Mouse (Mus musculus): ENCODE measurements at regions not wholly inside any gene's neighbourhood (a gene's known extent, or its start where the extent isn't known, plus 50 kb on each side); places are given as distances from the start of the nearest gene placed in this dataset.

DNA sequence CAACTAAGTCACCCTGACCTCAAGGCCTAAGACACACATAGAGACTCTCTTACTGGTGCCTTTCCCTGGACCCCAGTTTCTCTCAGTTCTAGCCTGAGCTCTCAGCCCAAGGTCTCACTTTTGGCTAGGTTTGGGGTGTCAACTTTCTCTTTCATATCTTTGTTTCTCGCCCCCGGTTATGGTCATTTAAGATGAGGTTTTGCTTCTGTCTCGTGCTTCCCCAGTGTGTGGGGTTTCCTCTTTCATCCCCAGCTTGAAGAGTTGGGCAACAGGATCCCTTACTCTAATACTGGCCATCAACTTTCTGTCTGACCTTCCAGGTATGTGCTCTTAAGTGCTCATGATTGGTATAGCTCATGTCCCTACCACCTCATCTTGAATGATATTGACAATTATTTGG lies 67.5 kb downstream of the Lmo4 start:
- in situ Hi-C loops (cut with MboI, MseI): no loop called here

DNA sequence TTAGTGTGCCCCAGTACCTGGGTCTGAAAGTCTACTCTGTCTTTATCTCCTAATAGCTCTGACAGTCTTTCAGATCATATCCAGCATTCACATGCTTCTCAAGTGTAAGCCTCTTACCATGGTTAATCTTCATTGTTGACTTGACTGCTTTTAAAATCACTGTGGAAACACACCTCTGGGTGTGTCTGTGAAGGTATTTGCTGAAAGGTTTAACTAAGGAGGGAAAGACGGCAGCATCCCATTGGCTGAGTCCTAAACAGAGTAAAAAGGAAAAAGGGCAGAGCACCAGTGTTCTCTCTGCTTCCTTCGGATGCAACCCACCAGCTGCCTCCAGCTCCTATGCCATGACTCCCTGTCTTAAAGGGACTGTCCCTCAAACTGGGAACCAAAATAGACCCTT lies 68.6 kb downstream of the Lmo4 start:
- in situ Hi-C loops (cut with MboI, MseI): no loop called here

DNA sequence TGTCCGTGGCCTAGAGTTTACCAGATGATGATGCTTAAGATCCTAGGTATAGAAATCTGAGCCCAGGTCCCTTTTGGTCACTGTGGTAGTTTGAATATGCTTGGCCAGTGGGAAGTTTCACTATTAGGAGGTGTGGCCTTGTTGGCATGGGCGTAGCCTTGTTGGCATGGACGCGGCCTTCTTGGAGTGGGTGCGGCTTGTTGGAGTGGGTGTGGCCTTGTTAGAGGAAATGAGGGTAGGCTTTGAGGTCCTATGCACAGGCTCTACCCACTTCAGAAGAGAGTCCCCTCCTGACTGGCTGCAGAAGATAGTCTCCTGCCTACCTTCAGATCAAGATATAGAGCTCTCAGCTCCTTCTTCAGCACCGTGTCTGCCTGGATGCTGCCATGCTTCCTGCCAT lies 69.4 kb downstream of the Lmo4 start:
- in situ Hi-C loops (cut with MboI, MseI): no loop called here

DNA sequence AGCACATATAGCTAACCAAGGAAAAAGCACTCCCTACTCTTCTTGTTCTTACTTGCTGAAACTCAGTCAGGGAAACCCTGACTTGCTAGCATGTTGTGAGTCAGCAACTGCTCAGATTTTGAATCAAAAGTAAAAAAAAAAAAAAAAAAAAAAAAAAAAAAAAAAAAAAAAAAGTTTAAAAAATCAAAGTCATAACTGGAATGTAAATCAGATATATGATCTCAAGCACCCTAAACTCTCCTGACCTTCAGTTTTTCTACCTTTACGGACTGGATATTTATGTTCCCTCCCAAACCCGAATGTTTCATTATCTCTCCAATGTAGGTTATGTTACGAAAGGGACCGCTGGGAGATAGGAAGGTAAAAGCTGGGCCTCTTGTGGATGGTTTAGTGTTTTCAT lies 77.0 kb downstream of the Lmo4 start:
- in situ Hi-C loops (cut with MboI, MseI): no loop called here

DNA sequence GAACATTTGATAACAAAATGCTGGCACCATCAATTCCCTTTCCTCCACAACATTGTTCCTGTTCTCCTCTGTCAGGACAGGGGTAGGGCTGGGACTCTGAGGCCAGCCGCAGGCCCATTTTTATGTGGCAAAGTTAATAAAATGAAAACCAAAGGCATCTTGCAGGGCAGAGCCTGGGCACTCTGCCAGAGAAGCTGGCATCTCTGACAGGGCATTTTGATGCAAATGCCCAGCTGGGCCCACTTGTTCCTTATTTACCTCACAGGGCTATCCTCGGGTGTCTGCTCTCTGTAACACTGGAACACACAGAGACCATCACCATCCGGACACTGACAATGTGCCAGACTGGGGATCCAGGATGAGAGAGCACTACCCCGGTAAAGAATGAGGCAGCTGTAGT lies 80.7 kb downstream of the Lmo4 start:
- in situ Hi-C loops (cut with MboI, MseI): loop anchor here in 1 of 2 experiments (25.0 kb wide), 1 partner anchor 1238 kb away; no protein-coding TSS in a partner anchor

DNA sequence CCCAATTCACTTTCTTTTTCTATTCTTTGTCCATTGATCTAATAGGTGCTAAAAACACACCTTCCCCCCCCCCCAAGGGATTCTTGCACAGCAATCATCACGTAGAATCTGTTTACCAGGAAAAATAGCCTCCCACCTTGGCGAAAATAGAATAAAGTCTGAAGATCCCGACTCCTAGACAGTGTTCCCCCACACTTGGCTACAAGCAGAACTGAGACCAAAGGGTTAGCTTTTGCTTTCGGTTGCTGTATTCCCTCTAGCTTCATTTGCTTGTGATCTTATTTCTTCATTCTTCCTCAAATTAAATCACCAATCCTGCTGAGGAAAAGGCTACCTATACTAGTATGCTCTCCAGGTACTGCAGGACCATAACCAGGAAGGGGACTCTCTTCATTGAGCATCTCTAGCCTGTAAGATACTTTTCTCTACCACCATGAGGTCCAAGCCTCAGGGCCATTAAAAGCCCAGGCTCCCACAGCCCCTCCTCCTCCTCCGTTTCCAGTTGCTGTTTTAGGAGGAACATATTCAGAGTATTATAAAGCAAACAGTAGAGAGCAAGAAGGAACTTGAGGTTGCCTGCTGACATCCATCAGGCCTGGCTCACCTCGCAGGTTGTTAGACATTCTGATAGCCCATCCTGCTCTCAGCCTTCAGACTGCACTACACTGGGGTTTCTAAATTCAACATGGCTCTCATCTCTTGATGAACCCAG lies 81.5 kb downstream of the Lmo4 start:
- in situ Hi-C loops (cut with MboI, MseI): loop anchor here in 1 of 2 experiments (25.0 kb wide), 1 partner anchor 1239 kb away; no protein-coding TSS in a partner anchor

DNA sequence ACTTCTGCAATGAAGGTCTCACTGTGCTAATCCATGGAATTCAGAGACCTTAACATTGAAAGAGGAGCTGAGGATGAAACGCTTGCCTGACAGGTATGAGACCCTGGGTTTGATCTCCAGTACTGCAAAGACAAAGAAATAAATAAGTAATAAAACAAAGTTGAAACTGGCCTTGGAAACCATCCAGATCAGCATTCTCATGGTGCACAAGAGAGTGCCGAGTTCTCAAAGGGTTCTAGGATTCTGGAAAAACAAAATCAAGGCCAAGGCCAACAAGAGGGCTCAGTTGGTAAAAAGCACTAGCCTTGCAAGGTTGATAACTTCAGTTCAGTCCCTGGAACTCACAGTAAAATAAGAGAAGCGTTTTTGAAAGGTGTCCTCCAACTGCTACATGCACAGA lies 85.9 kb downstream of the Lmo4 start:
- in situ Hi-C loops (cut with MboI, MseI): loop anchor here in 1 of 2 experiments (25.0 kb wide), 1 partner anchor 1243 kb away; no protein-coding TSS in a partner anchor

DNA sequence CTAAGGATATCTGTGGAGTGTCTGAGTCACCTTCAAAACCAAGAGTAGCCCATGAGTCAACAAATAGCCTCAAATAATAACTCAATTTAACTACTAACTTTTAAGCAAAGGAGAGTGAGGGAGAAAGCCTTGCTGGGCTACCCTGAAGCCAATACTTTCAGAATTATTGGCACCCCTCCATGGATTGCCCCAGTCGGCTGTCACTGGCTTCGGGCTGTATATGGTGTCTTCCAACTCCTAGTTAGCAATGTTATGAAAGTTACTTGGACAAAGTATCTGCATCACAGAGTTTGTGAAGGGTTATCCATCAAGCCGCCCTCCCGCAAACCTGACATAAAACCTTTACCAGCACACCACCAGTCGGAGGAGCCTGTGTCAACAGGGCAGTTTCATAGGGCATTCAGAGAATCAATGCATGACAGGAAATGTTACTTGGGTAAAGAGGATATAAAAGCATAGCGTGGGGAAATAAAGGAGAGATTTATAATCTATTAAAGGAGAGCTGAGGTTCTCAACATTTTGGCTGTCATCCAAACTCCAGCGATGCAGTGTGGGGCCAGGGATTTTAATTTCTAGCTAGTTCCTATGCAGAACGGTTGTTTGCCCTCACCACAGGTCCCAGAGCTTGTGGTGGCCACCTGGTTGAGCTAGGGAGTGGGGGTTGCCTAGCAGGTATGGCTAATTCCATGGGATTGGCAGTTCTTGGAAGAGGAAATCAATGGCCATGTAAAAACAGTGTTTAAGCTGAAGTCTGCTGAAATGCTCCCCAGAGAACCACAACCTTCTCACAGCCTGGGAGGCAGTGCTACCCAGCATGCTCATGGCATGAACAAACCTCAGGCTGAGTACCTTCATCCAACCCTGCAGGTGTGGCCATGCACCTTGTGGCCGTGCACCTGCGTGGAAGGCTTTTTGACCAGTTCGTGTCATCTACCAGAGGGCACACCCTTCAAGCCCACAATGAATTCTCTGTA lies 91.1 kb downstream of the Lmo4 start:
- in situ Hi-C loops (cut with MboI, MseI): loop anchor here in 1 of 2 experiments (25.0 kb wide), 1 partner anchor 1248 kb away; no protein-coding TSS in a partner anchor

DNA sequence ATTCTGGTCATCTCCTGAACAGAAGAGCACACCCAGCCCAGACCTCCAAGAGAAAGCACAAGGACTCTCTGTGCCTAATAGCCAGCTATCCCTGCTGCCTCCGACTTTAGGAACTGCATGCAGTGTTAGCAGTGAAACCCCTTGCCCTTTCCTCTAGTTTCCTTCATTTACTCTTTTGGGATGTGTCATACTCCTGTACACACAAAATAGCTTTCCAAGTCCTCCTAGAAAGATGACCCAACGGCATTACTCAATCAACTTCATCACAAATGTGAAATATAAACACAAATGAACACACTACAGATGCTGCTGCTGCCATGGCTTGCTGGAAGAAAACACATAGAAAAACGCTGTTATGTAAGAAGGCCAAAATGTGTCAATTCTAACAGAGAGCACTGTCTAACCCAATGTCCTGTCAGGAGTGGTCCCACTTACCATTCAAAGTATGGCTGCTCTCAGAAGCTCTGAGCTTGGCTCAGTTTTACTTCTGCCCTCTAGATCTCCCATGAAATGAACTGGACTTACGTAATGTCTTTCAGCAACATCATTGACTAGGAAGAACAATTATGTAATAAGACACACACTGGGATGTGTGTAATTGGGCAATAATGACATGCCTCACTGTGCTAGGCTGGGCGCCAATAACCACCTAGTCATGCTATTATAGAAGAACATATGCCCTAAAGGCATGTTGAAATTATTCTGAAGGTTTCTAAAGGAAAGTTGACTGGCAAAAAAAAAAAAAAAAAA lies 94.5 kb downstream of the Lmo4 start:
- in situ Hi-C loops (cut with MboI, MseI): loop anchor here in 1 of 2 experiments (25.0 kb wide), 1 partner anchor 1252 kb away; no protein-coding TSS in a partner anchor

DNA sequence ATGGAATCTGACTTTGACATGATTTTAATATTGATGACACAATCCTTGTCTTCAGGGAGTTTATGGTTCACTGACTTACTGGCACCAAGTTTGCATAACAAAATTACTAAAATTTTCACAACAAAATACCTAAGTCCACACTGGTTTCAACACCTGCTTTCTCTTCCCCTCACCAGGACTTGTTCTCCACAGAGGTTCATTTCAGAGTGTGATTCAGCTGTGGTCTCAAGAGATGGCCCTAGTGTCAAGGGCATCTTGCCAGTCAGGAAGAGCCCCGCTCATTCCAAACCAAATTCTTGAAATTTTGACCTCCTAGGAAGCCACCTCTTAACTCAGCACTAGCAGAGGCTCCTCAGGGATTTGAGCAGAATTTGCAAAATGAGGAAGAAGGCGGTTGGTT lies 95.3 kb downstream of the Lmo4 start:
- in situ Hi-C loops (cut with MboI, MseI): loop anchor here in 1 of 2 experiments (25.0 kb wide), 1 partner anchor 1253 kb away; no protein-coding TSS in a partner anchor

DNA sequence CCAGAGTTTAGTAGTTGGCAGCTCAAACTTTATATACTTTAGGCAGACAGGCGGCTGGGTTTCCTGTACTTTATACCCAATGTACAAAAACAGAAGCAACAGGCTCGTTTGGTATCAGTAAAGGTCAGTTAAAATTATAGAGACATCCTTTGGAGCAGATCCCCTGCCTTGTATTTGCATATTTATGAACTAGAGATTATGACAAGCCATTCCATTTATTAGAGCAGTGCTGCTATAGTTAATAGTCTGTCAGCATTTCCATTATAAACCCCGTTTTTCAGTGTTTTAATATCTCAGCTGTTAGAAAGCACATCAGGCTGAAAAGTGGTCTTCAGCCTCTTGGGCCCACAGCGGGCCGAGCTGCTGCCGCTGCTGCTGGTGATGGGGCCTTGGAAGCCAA lies 96.7 kb downstream of the Lmo4 start:
- in situ Hi-C loops (cut with MboI, MseI): loop anchor here in 1 of 2 experiments (25.0 kb wide), 1 partner anchor 1254 kb away; no protein-coding TSS in a partner anchor

DNA sequence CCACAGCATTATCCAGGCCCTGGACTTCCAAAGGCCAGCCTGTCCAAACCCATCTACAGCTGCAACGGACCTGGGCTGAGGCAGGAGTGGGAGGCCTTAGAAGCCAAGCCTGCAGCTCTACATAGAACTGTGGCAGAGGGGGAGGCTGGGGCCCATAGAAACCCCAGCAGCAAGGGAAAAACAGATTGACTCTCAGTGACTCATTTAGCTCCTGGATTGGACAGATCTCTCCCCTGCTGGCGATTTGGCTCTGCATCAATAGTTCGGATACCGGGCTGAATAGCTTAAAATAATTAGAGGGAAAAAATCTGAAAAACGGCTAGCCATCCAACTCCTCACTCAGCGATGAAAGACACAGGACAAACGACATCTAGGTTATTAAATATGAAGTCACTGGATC lies 97.4 kb downstream of the Lmo4 start:
- in situ Hi-C loops (cut with MboI, MseI): loop anchor here in 1 of 2 experiments (25.0 kb wide), 1 partner anchor 1255 kb away; no protein-coding TSS in a partner anchor

DNA sequence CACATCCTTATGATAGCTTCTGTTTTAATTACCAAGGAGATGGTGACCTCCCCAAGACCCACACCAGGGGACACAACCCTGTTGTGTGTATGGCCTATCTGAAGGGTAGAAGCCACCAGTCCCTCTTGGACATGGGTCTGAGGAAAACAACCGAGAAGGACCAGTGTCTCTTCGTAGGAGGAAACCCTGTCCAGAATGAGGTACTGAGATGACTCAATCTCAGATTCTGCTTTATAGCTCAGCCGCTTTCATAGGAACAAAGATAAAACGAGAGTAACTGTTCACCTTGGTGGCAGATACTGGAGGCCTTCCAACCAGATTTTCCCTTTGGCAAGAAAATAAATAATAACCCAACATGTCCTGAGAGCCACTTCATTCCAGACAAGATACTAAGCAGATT lies 100.7 kb downstream of the Lmo4 start:
- in situ Hi-C loops (cut with MboI, MseI): loop anchor here in 1 of 2 experiments (25.0 kb wide), 1 partner anchor 1258 kb away; no protein-coding TSS in a partner anchor

DNA sequence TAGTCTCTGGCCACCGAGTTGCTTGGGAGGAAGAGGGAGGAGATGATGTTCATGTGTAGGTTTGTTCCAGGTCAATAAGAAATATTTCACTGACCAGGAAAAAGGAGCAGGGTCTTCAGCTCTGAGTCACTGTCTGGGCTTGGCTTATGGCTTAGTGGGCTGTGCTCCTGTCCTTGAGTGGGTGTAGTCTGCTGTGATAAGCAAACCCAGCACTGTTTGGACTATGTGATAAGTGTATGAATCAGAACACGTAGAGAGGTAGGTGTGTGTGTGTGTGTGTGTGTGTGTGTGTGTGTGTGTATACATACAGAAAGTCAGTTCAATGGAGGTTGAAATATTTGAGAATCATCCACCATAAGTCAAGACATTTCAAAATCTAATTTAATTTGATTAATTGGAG lies 105.6 kb downstream of the Lmo4 start:
- in situ Hi-C loops (cut with MboI, MseI): no loop called here

DNA sequence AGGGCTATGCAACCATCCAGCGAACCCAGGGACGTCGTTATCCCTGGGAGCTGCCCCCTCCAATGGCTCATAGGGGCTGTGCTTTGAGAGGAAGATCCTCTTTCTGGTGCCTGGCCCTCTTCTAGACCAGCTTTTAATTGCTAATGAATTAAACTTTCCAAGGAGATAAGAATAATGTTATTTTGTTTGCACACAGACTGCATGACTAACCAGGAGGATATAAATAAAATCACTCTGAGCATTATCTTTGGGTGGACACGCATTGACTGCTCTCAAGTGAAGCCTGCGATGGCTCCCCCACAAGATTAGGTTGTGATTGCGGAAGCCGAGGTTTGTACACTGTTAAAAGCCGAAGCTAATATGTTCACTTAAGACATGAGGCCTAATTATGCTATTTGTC lies 106.3 kb downstream of the Lmo4 start:
- in situ Hi-C loops (cut with MboI, MseI): no loop called here

DNA sequence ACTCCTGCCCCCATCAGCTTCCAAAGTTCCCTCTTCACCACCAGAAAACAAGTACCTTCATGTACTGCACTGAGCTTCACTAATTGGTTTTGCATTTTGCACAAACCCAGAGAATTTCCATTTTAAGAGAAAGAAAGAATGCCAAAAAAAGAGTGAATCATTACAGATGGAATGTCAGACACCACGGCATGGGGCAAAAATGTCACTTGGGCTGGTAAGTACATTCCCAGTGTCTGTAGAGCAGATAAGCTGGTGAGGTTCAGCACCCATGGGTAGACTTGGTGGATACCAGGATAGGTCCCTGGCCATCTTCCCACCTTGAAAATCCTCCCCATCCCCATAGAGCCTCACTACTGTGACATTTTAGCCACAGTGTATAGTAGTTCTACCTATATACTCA lies 113.8 kb downstream of the Lmo4 start:
- in situ Hi-C loops (cut with MboI, MseI): no loop called here

DNA sequence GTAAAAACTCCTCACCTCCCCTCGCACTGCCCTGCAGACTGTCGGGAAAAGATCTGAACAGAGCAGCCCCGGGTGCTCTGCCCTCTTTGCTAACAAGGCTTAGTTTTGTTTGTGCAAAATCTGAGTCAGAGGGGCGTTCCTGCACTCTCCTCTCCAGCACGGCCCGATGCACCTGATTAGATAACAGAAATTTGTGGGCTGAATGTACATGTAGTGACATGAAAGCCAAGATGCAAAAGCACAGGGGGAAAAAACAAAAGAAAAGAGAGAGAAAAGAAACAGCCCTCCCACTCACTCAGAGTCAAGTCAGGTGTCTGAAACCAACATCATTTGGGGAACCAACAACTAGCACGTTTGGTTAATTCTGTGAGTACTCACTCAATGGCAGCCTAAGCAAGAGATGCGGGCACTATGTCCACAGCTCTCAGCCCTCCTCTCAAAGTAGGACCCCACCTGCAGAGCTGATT lies 115.2 kb downstream of the Lmo4 start:
- in situ Hi-C loops (cut with MboI, MseI): no loop called here

DNA sequence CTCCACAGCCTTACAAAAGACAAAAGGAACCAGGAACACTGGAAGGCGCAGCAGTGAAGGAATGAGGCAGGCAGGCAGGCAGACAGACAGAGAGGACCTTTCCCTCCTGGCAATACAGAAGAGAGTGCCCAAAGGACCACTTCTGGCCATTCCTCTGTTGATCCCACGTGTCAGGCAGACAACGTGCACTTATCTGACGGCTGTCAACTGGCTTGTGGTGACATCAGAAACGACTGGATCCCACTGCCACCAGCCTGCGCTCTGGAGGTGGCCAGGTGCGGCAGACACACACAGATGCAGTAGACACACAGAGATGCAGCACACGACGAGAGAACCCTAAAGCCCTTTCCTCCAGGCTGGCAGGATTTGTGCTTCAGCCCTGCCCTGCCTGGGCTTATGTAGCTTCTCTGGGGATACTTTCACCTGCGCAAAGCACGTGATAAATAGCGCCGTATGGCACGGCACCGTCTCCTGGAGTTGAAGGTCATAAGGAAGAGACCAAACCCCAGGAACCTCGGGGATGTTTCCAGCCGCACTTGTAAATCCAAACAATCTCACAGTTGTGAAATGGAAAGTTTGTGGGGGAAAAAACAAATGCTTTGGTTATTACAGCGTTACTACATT lies 116.6 kb downstream of the Lmo4 start:
- in situ Hi-C loops (cut with MboI, MseI): no loop called here

DNA sequence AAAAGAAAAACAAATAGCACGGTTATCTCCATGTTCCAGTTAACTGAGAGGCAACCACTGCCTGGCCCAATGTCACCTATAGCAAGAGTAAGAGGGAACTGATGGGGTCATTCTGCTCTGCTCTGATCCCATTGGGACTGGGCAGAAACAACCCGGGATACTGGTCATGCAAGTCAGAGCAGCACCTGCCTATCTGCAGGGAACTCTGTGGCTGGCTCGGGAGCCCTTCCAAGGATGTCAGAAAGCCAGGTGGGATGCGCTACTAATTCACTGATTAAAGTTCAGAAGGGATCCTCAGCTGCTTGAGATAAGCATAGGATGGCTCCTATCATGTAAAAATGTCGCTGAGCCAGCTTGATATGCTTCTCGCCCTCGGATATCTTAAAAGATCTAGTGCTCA lies 117.2 kb downstream of the Lmo4 start:
- in situ Hi-C loops (cut with MboI, MseI): no loop called here

DNA sequence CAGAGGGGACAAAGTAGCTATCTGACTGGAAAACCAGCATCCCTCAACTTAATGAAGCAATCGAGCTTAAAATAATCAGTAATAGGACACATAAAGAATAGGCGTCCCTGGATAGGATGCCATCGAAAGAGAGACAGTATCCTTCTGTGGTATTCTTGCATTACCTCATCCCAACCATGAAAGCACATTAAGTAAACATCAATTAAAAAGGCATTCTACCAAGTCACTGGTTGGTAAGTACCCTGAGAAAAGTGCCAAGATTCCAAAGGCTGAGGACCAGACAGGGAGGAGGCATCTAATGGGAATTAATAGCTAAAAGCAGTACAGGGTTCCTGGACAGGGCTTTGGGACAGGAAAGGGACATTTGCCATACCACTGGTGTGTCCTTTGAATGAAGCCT lies 118.8 kb downstream of the Lmo4 start:
- in situ Hi-C loops (cut with MboI, MseI): no loop called here

DNA sequence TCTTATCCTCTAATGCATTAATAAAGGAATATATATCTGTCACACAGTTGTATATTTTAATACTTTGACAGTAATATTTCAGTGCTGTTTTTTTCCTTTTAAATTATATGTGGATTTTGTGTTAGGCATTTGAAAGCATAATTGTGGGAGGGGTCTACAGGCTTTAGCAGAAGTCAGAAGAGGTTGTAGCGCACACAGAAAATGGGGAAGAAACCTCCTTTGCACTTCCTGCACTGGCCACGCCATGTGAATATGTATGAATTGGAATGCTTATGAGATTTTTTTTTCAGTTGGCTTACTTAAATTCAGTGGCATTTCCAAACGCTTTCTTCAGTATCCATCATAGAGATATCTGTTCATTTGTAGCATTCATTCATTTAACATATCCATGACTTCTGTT lies 125.1 kb downstream of the Lmo4 start:
- in situ Hi-C loops (cut with MboI, MseI): no loop called here

Data from T-helper 17 cell (primary cell).